ENCODE assay signal across 8 mouse cellular contexts in the genomic region with DNA sequence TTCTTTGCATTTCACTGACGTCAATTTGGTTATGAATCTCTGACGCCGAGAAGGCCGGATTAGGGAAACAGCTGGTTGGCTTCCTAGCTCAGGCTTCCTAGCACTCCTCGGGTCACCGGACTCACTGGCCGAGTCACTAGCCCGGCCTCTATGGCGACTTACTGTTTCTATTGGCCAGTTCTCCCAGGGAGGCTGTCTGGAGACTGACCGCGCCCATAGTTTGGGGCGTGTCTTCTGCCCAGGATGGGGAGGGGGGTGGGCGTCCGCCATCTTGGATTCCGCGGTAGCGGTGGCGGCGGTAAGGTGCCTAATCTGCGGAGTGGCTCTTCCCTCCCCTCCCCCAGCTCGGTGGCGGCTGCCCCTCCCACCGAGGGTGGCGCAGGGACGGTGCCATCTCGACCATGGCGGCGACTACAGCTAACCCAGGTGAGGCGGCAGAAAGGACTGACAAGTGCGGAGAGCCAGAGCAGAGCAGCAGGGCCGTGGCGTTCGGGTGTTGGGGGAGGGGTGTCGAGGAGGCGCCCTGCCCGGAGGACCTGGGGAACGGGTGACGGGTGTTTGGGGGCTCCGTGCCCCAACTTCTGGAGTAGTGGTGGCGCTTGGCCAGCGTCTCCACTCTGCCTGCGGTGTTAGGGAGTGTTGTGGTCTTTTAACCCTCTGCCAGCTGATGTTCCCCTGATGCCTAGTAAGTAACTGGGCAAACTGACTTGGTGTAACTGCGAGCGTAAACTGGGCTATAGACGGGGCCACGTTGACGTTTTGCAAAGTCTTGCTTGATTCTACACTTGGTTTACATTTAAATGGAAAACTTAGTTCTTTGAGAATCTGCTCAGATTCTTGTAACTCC. TPM values are rescaled to one million over a fixed set of nuclear protein-coding genes. Genes with fewer than 3 reads are reported as not detected.
DNase-seq lines count a peak whose midpoint lies in the region; ATAC-seq and TF ChIP-seq lines count a peak whose summit lies in the region.

A gene (plus strand): TSS at position 253 of the 847 bp plus-strand sequence.

- H3K9me3 ChIP-seq in hindbrain, embryonic 10.5 days: no peaks in the 10 kb centered on the region
- no peaks in the 10 kb centered on the region for H3K9me3 ChIP-seq in lung, postnatal 0 days (ENCODE audit: low read length)

- no peak for TF ChIP-seq CTCF in lung, postnatal 0 days (IDR thresholded peaks at IDR 0.05)

- peak; percentile 99 for ATAC-seq in frontal cortex, adult (ENCODE audit: low TSS enrichment)
- ATAC-seq in lung, postnatal 0 days: peak; percentile 100

- H3K36me3 ChIP-seq in hindbrain, embryonic 10.5 days: peaks cover 27% of the 10 kb centered on the region
- no peaks in the 10 kb centered on the region for H3K36me3 ChIP-seq in lung, postnatal 0 days (ENCODE audit: insufficient read depth, low read length)

- under 1% methylated on average over 47 of the region's 47 CpGs for WGBS in hindbrain, embryonic 10.5 days
- under 1% methylated on average over 47 of the region's 47 CpGs for WGBS in lung, postnatal 0 days

- peaks cover 11% of the 10 kb centered on the region for H3K4me1 ChIP-seq in hindbrain, embryonic 10.5 days (replicated peaks)
- no peaks in the 10 kb centered on the region; the same call in 1 of the 2 replicates for H3K4me1 ChIP-seq in lung, postnatal 0 days (ENCODE audit: insufficient read depth, low read depth, low read length)

- H3K27me3 ChIP-seq in hindbrain, embryonic 10.5 days (ENCODE audit: insufficient read depth, poor library complexity, severe bottlenecking): no peaks in the 10 kb centered on the region
- H3K27me3 ChIP-seq in lung, postnatal 0 days (replicated peaks; ENCODE audit: insufficient read depth, low read length): no peaks in the 10 kb centered on the region

- peak within 1 kb of the TSS; percentile 94 for H3K4me3 ChIP-seq in hindbrain, embryonic 10.5 days
- H3K4me3 ChIP-seq in lung, postnatal 0 days (ENCODE audit: low read depth, low read length): peak within 1 kb of the TSS; percentile 89

- H3K9ac ChIP-seq in lung, postnatal 0 days (replicated peaks; ENCODE audit: low read depth): peak within 1 kb of the TSS; percentile 77

- peak within 1 kb of the TSS; percentile 95 for H3K27ac ChIP-seq in hindbrain, embryonic 10.5 days
- H3K27ac ChIP-seq in lung, postnatal 0 days (ENCODE audit: low read length): peak within 1 kb of the TSS; percentile 93

- DNase-seq in MN1 (ENCODE audit: low spot score): peak; percentile 98
- peak; percentile 93 for DNase-seq in cerebellum, adult 9-10 months
- DNase-seq in hindbrain, embryonic 10.5 days (ENCODE audit: low spot score): peak; percentile 95
- DNase-seq in layer of hippocampus, adult 9-11 months: peak; percentile 96
- DNase-seq in lung, postnatal 0 days (ENCODE audit: low spot score): peak; percentile 99
- DNase-seq in ovary, postnatal 14 days (ENCODE audit: low spot score): peak; percentile 76
- DNase-seq in thymus, postnatal 14 days: peak; percentile 90

- no peak; the same call in 1 of the 2 replicates for TF ChIP-seq EP300 in lung, postnatal 0 days (IDR thresholded peaks at IDR 0.05)

- peak within 1 kb of the TSS; percentile 74 for H3K4me2 ChIP-seq in lung, postnatal 0 days (replicated peaks; ENCODE audit: low read depth, low read length)

RNA-seq across cellular contexts. Expression of the gene that starts here (rescaled TPM):
- 30.6 and 33.5 TPM in 2 replicates for polyA plus RNA-seq in hindbrain, embryonic 10.5 days (2016; fragmentation: Nextera tagmentation; extraction: Ambion mirVana)
- 22.7 and 27.0 TPM in 2 replicates for polyA plus RNA-seq in lung, postnatal 0 days (2015; fragmentation: Nextera tagmentation; extraction: Ambion mirVana)

Comparison
In these comparisons a context has a peak if more than half of its experiments do, and no peak if none do; other contexts are left out.
1. Peak in every context shown above with its lines: DNase-seq, ATAC-seq, H3K4me3 ChIP-seq and H3K27ac ChIP-seq.